Mouse (Mus musculus) v-Abl transformed pro-B cells (cell line): ENCODE results near the gene Adat3.

Experiments used
- in situ Hi-C, 2 experiments: fragments of 400-800 bp; cut with MboI; formaldehyde crosslinking; loops; one replicate each; pipeline ENCODE4 v1.15.1; 2025; ENCODE audit not compliant: unreplicated experiment in 2 of 2

Adat3 gene

GRCm38 (mm10) chr10:80606737-80607350, 4.2 kb downstream of the Adat3 start:
- in situ Hi-C loops = no loop called here

GRCm38 (mm10) chr10:80608435-80608834, 5.8 kb downstream of the Adat3 start:
- in situ Hi-C loops = no loop called here

- in situ Hi-C loops = no loop called here
These were observed 6.7 kb downstream of the Adat3 start for GRCm38 (mm10) chr10:80609269-80609924.

GRCm38 (mm10) chr10:80610116-80610785, 7.6 kb downstream of the Adat3 start:
- in situ Hi-C loops = loop anchor here in 1 of 2 experiments (5.0 kb wide), 2 partner anchors 33 to 77 kb away; partner anchors contain the start of gene Klf16

GRCm38 (mm10) chr10:80611024-80611423, 8.3 kb downstream of the Adat3 start:
- in situ Hi-C loops = loop anchor here in 1 of 2 experiments (5.0 kb wide), 2 partner anchors 34 to 76 kb away; partner anchors contain the start of gene Klf16

- in situ Hi-C loops = loop anchor here in 1 of 2 experiments (5.0 kb wide), 2 partner anchors 35 to 75 kb away; partner anchors contain the start of gene Klf16
These were observed 9.2 kb downstream of the Adat3 start for GRCm38 (mm10) chr10:80611905-80612304.

GRCm38 (mm10) chr10:80613821-80614220, 11.1 kb downstream of the Adat3 start:
- in situ Hi-C loops = loop anchor here in 1 of 2 experiments (5.0 kb wide), 2 partner anchors 37 to 73 kb away; partner anchors contain the start of gene Klf16

- in situ Hi-C loops = loop anchor here in 1 of 2 experiments (5.0 kb wide), 2 partner anchors 37 to 73 kb away; partner anchors contain the start of gene Klf16
These were observed 11.7 kb downstream of the Adat3 start for GRCm38 (mm10) chr10:80614351-80614750.

- in situ Hi-C loops = no loop called here
These were observed 15.5 kb downstream of the Adat3 start for GRCm38 (mm10) chr10:80618181-80618580.

GRCm38 (mm10) chr10:80619465-80620244, 17.0 kb downstream of the Adat3 start:
- in situ Hi-C loops = loop anchor here in 1 of 2 experiments (5.0 kb wide), 1 partner anchor 38 kb away; the partner anchor contains the start of gene Btbd2

- in situ Hi-C loops = loop anchor here in 1 of 2 experiments (5.0 kb wide), 1 partner anchor 37 kb away; the partner anchor contains the start of gene Btbd2
These were observed 17.7 kb downstream of the Adat3 start for GRCm38 (mm10) chr10:80620365-80620764.

- in situ Hi-C loops = loop anchor here in 1 of 2 experiments (5.0 kb wide), 1 partner anchor 36 kb away; the partner anchor contains the start of gene Btbd2
These were observed 18.4 kb downstream of the Adat3 start for GRCm38 (mm10) chr10:80620796-80621689.

- in situ Hi-C loops = loop anchor here in 1 of 2 experiments (5.0 kb wide), 1 partner anchor 36 kb away; the partner anchor contains the start of gene Btbd2
These were observed 18.9 kb downstream of the Adat3 start for GRCm38 (mm10) chr10:80621690-80621939.

- in situ Hi-C loops = loop anchor here in 1 of 2 experiments (5.0 kb wide), 1 partner anchor 35 kb away; the partner anchor contains the start of gene Btbd2
These were observed 19.4 kb downstream of the Adat3 start for GRCm38 (mm10) chr10:80621940-80622660.

GRCm38 (mm10) chr10:80622661-80623456, 20.2 kb downstream of the Adat3 start, which contains the start of gene Csnk1g2:
TSS of gene Csnk1g2 (plus strand) at chr10:80622838.
- in situ Hi-C loops = loop anchor here in 1 of 2 experiments (5.0 kb wide), 1 partner anchor 34 kb away; the partner anchor contains the start of gene Btbd2

- in situ Hi-C loops = loop anchor here in 1 of 2 experiments (5.0 kb wide), 1 partner anchor 34 kb away; the partner anchor contains the start of gene Btbd2
These were observed 20.9 kb downstream of the Adat3 start for GRCm38 (mm10) chr10:80623457-80624191.

GRCm38 (mm10) chr10:80625764-80626163, 23.1 kb downstream of the Adat3 start:
- in situ Hi-C loops = loop anchor here in 1 of 2 experiments (5.0 kb wide), 1 partner anchor 48 kb away; the partner anchor contains the start of gene Klf16
